Mouse (Mus musculus): ENCODE data around the gene Smu1. TPM values are rescaled to one million over a fixed set of nuclear protein-coding genes. Genes with fewer than 3 reads are reported as not detected.

Gene Smu1
- polyA plus RNA-seq, 1 experiment from 2014 or later = 155 TPM

DNA sequence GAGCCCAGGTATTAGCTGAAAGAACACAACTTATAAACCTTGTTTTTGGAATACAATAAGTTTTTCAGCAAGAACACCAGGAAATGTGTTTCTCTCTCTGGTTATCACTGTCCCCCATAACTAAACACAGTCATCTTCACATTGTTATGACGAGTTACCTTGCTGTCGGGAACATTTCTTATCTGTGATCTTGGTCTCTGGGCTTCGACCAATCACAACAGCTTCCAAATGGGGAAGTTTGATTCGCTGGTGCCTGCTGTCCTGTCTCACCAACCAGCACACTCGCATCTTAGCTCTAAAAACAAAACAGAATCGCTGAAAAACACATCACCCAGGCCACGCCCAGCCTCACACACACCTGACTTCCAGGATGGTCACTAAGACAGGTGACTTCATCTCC, 60.7 kb downstream of the Smu1 start:
- 88% methylated on average over 7 of the region's 7 CpGs for WGBS
- Histone ChIP-seq H3K9me3 (no peaks in the 10 kb centered on the region), H3K27ac (no peak overlapping the region), H3K4me2 (no peak overlapping the region), H3K36me3 (replicated peaks) (peaks cover 47% of the 10 kb centered on the region), H3K4me3 (replicated peaks) (no peak overlapping the region), H3K9ac (no peak overlapping the region), H3K4me1 (peaks cover 15% of the 10 kb centered on the region), H3K27me3 (no peaks in the 10 kb centered on the region)
- ATAC-seq (ENCODE audit: low FRiP score) = no peak

DNA sequence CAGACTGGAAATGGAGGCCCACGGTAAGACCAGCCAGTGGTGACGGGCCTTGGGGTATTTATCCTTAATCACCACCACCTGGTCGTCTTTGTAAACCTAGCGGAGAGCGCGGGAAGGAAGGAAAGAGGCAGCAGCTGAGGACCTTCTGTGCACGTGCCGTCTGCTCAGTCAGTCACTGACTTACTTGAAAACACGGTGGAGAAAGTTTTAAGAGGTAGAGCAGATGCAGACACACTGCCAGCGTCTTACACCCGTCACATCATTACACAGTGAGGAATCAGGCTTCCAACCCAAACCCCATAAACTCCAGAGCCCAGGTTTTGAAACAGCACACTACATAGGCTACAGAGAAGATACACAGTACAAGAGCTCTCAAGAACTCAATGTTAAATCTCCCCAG, 66.6 kb downstream of the Smu1 start:
- no peak overlapping the region for H3K4me2 ChIP-seq
- no peaks in the 10 kb centered on the region for H3K9me3 ChIP-seq
- peaks cover 78% of the 10 kb centered on the region for H3K36me3 ChIP-seq (replicated peaks)
- no peak for ATAC-seq (ENCODE audit: low FRiP score)
- no peak overlapping the region for H3K4me3 ChIP-seq (replicated peaks)
- no peak overlapping the region for H3K9ac ChIP-seq
- no peaks in the 10 kb centered on the region for H3K4me1 ChIP-seq
- no peak overlapping the region for H3K27ac ChIP-seq
- whole genome bisulfite sequencing = 90% methylated on average over 11 of the region's 11 CpGs
- H3K27me3 ChIP-seq = no peaks in the 10 kb centered on the region

MicroRNA genes within 50 kb of the gene (microRNA counts, 519-probe panel; counts per million panel counts)
- not detected for microRNA mmu-miR-207

Small RNA genes lying within 50 kb of the gene (microRNA-seq; reads per million reads assigned to microRNA genes)
- gene Mir207 = not detected

Other genes starting within 250 kb of the Smu1 start
- gene Aptx, start 54.7 kb downstream of the Smu1 start, polyA plus RNA-seq (2016; fragmentation: Nextera tagmentation; extraction: Ambion mirVana) = 46.9 and 47.3 TPM in 2 replicates
- 669 and 704 TPM in 2 replicates for gene Dnaja1, start 35.8 kb downstream of the Smu1 start, polyA plus RNA-seq (2016; fragmentation: Nextera tagmentation; extraction: Ambion mirVana)
- gene B4galt1, start 96.1 kb upstream of the Smu1 start, polyA plus RNA-seq (2016; fragmentation: Nextera tagmentation; extraction: Ambion mirVana) = 12.8 and 14.0 TPM in 2 replicates
- gene Spink4, start 162.1 kb upstream of the Smu1 start, polyA plus RNA-seq (2016; fragmentation: Nextera tagmentation; extraction: Ambion mirVana) = not detected in 2 replicates
- gene Bag1, start 190.4 kb upstream of the Smu1 start, polyA plus RNA-seq (2016; fragmentation: Nextera tagmentation; extraction: Ambion mirVana) = 215 and 229 TPM in 2 replicates
- gene Chmp5, start 190.5 kb upstream of the Smu1 start, polyA plus RNA-seq (2016; fragmentation: Nextera tagmentation; extraction: Ambion mirVana) = 143 and 146 TPM in 2 replicates
- gene Nfx1, start 213.0 kb upstream of the Smu1 start, polyA plus RNA-seq (2016; fragmentation: Nextera tagmentation; extraction: Ambion mirVana) = 104 and 109 TPM in 2 replicates

All from forebrain, embryonic 12.5 days (tissue).